Mouse (Mus musculus) MEL-GATA-1-ER (cell line): ENCODE data around the gene Nme2.
A peak's percentile ranks its signal among the peaks of the same experiment; 100 is the strongest.
"Not testable (repeated sequence)": the region's sequence is repeated elsewhere in the genome, so short reads cannot be mapped to it uniquely, and the experiment has no call there.

Experiments used
- DNase-seq: peaks from one replicate; pipeline ENCODE4 v3.0.0-alpha.2; 2012; ENCODE audit warnings: low read depth; ENCODE audit errors: extremely low read depth

Gene Nme2

GRCm38 (mm10) chr11:93968005-93968847 is 12.2 kb upstream of the Nme2 start, which contains the start of the genes Gm20390 and Nme1:
TSS of gene Gm20390 (minus strand) at chr11:93968293.
TSS of gene Nme1 (minus strand) at chr11:93968521.
- peak; percentile 96 for DNase-seq

GRCm38 (mm10) chr11:93967381-93967780 is 11.3 kb upstream of the Nme2 start:
- DNase-seq = peak; percentile 39

GRCm38 (mm10) chr11:93965391-93965790 is 9.3 kb upstream of the Nme2 start:
- DNase-seq = no peak

GRCm38 (mm10) chr11:93963013-93963412 is 7.0 kb upstream of the Nme2 start:
- no peak for DNase-seq

- DNase-seq = no peak
These were observed 5.4 kb upstream of the Nme2 start for GRCm38 (mm10) chr11:93961482-93961881.

- DNase-seq = no peak
These were observed 1.7 kb upstream of the Nme2 start for GRCm38 (mm10) chr11:93957746-93958145.

GRCm38 (mm10) chr11:93957031-93957555 is 1.0 kb upstream of the Nme2 start:
- no peak for DNase-seq

- DNase-seq = peak; percentile 77
These were observed 556 bp downstream of the Nme2 start for GRCm38 (mm10) chr11:93955256-93956150.

- DNase-seq = no peak
These were observed 1.3 kb downstream of the Nme2 start for GRCm38 (mm10) chr11:93954738-93955255.

GRCm38 (mm10) chr11:93952376-93952775 is 3.7 kb downstream of the Nme2 start:
- DNase-seq = no peak

GRCm38 (mm10) chr11:93950045-93950444 is 6.0 kb downstream of the Nme2 start:
- DNase-seq = no peak

GRCm38 (mm10) chr11:93948887-93949567 is 7.0 kb downstream of the Nme2 start:
- DNase-seq = no peak

- no peak for DNase-seq
These were observed 11.1 kb downstream of the Nme2 start for GRCm38 (mm10) chr11:93944986-93945385.

- peak; percentile 55 for DNase-seq
These were observed 15.2 kb downstream of the Nme2 start for GRCm38 (mm10) chr11:93940906-93941305.

- DNase-seq = no peak
These were observed 27.0 kb downstream of the Nme2 start for GRCm38 (mm10) chr11:93929106-93929505.

- not testable (repeated sequence) for DNase-seq
These were observed 41.0 kb downstream of the Nme2 start for GRCm38 (mm10) chr11:93915019-93915418.

- DNase-seq = no peak
These were observed 44.5 kb downstream of the Nme2 start for GRCm38 (mm10) chr11:93911603-93912002.

- no peak for DNase-seq
These were observed 47.2 kb downstream of the Nme2 start for GRCm38 (mm10) chr11:93908829-93909228.

GRCm38 (mm10) chr11:93907839-93908238 is 48.2 kb downstream of the Nme2 start:
- DNase-seq = no peak

GRCm38 (mm10) chr11:93906834-93907233 is 49.2 kb downstream of the Nme2 start:
- DNase-seq = no peak
